Mouse (Mus musculus): ENCODE data around the gene Sdhaf1.

DNA sequence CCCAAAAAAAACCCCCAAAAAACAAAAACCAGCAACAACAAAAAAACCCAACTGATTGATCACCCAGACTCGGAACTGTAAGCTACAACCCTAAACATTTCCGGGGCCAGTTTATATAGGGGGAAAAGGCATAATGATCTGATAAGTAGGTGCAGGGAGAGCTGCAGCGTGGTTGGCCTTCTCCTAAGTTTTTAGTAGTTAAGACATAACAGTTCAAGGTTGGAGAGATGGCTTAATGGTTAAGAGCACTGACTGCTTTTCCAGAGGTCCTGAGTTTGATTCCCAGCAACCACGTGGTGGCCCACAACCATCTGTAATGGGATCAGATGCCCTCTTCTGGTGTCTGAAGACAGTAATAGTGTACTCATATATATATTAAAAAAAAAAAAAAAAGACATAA lies 42.2 kb downstream of the Sdhaf1 start:
- TF ChIP-seq CTCF (IDR thresholded peaks at IDR 0.05; ENCODE audit: low read depth): no peak
- no peak for TF ChIP-seq EP300 (IDR thresholded peaks at IDR 0.05; ENCODE audit: low read depth)
